Mouse (Mus musculus) CD4-positive, CD25-positive, alpha-beta regulatory T cell, adult 2 months (primary cell): Measurements from ENCODE around the gene Rasgrf2.
A peak's percentile ranks its signal among the peaks of the same experiment; 100 is the strongest.

Source experiments
- DNase-seq: peaks from one replicate; pipeline ENCODE4 v3.0.0-alpha.2; 2012; ENCODE audit warnings: low read depth, low spot score

Rasgrf2 gene

DNA sequence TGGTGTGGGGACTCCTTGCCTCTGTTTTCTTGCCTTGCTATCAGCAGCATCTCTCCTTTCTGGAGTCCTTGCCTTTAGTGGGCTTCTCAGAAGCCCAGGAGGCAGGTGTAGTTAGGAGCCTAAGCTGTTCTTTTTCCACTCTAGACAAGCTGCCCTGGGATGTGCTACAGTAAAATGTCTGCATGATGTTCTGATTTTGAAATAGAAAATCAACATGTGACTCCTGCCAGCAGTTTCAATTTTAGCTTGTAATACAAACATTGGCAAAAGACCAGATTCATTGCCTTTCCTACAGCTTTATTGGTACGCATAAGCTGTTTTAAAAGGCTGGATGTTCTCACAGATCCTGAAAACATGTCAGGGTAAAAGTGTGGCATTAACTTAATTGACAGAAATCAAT is 176.3 kb downstream of the Rasgrf2 start:
- DNase-seq, result no peak

DNA sequence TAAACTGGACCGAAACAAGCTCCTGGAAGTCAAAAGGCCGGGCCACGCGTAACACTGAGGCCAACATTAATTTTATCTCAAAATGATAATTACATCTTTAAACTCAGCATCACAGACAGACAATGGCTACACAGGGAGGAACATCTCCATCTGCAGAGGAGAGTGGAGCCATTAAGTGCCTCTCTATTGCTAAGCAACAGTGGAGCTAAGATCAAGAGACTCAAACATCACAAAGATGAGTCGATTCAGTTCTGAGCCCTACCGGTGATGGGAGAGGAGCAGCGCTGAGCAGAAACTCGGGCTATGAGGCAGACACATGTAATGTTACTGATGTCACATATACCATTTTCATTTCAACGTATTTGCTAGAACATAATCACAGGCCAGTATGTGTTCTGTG is 191.3 kb downstream of the Rasgrf2 start:
- DNase-seq, result no peak

DNA sequence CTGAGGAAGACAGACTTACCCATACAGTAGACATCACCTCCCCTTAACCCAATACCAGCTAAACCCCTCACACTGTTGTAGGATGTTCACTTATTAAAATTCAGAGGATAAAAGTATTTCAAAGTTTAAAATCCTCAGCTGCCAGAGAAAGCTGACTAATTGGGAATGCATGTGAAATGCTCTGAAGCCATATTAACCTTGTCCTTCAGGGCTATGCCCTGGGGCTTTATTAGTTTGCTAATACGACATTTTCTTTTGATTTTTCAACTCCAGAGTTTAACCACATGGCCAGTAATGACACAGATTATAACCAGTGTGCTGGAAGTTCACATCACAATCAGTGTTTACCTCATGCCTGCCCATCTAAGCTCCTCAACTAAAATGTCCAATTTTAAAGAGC is 192.6 kb downstream of the Rasgrf2 start:
- no peak for DNase-seq

DNA sequence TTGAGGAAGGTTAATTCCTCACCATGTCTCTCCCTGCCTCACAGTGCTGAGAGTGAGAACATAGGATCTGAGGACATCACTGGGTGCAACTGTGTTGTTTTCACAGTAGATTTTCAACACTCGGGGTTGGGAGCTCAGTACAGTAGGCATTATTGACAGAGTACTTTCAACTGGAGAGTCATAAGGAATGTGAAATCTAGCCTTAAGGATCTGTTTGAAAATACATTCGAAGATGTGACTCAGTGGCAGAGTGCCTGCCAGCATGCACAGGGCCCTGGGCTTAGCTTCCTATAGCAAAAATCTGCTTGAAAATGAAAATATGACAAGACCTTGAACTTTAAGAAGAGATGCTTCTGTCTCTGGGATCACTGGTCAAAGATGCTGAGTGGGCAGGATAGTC is 194.2 kb downstream of the Rasgrf2 start:
- no peak for DNase-seq

DNA sequence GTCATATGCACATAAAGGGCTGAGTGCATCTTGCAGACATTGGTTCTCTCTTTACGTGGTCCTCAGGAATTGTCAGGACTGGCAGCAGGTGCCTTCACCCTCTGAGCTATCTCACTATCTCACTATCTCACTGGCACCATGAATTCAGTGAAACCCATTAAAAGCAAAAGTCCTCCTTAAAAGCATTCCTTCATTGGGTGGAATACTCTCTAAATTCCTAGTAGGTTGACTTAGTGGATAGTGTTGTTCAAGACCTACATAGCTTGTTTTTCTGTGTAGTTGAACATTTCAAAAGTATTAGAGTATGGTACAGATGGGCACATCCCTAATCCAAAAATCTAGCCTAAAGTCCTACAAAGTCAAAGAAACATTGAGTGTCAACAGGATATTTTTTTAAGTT is 199.3 kb downstream of the Rasgrf2 start:
- no peak for DNase-seq

DNA sequence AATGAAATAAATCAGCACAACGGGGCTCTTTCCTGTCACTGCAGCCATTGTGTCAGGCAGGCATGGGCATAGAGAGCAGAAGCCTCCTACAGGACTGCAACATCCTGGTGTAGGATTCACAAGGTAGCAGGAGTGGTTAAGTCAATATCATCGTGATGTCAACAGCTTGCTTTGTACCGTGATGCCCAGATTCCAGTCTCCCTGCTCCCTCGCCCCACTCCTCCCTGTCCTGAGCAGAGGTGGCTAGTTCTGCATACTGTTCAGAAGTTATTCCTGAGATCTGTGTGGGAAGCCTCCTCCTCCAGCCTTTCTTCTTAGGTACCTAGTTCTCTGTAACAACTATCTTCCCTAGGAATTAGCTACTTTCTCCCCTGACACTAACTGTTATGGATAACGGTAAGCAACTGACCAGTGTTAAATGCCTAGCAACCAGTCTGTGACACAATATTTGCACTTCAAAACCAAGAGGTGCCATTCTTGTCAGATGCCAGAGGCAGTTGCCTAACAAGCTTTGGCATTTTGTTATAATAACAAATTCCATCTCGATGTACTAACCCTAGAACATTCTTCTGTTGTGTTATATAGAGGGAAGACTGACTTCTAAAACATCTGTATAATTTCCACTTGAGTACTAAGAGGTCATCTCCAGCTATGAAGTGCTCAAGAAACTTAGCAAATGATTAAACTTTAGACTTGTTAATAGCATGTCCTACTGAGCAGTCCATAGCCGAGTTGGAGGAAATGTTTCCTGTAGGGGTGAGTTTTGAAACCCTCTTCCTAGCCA is 201.3 kb downstream of the Rasgrf2 start:
- no peak for DNase-seq

DNA sequence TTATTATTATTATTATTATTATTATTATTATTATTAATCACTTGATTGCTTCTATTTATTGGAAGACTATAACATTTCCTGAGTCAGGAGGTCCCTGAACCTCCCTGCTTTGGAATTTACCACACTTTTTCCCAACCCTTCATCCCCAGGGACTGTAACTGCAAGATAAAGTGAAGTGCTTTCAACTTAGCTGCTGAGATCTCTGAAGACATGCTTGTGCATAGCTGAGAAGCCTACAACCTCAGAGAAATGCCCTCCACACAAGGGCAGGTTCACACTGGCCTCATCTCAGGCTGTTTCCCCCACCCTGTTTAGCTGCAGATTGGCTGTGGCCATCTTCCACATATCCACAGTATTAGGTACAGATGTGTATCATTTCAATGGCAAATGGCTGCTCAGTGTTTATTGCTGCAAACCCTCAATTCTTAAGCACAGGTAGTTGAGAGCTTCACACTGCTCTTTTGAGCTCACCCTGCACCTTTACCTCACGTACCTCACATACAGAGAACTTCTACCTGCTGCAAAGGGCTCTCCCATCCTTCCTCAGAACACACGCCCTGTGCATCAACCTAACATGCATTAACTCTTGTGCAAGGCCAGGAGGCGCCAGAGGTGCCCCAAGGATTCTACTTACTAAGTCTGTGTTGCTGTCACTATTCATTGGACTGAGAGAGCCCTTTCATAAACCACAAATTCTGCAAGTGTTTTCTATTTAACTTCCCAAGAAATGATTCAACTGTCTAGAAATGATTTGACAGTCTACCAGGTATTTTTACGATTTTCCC is 202.7 kb downstream of the Rasgrf2 start:
- DNase-seq, result no peak

DNA sequence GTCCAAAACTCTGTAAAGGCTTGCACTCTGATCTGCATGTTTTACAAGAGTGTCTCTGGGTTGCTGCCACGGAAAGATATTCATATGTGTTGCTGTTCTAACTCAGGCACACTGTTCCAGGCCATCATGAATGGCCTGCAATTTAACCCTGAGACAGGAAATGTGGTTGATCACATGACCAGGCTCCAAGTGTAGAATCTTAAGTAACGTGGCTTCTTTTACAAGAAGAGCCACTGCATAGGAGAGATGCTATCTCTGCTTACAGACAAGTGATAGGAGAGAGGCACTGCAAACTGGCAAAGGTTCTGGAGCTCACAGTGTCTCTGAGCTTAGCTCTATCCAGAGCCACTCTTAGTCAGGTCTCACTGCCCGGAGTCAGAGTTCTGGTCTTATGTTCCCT is 210.4 kb downstream of the Rasgrf2 start:
- peak; percentile 14 for DNase-seq

DNA sequence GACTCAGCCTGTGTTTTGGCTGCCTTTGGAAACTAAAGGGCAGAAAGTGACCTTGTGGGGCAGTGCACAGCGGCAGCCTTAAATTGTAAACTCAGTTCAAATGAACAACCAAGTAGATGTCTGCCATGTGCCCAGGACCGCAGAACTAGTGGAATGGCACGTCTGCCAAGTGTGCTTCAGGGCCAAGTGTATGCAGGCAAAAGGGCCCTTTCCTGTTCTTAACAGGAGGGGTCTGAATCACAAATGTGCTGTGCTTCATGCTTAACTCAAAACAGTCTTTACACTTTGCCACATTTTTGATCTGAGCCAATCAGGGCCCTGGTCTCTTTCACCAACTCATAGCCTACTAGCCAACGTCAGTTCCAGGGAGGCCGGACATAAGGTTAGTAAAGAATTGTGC is 212.7 kb downstream of the Rasgrf2 start:
- DNase-seq, result no peak

DNA sequence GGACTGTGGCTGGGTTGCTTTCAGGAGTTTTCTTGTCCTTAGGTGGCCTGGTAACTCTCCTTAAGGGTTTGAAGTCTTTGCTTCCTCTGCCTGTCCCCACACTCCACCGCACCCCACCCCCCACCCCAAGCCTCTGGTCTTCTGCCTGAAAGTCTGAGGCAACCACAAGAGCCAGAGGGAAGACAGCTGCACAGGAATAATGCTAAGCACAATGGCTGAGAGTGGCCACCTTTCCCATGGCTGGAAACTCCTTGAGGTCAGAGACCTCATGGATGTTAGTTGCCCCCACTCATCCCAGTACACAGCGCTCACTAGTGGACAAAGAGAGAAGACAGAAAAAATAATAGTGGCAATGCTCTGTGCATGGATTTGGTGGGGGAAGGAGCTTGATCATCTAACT is 213.6 kb downstream of the Rasgrf2 start:
- DNase-seq, result no peak

DNA sequence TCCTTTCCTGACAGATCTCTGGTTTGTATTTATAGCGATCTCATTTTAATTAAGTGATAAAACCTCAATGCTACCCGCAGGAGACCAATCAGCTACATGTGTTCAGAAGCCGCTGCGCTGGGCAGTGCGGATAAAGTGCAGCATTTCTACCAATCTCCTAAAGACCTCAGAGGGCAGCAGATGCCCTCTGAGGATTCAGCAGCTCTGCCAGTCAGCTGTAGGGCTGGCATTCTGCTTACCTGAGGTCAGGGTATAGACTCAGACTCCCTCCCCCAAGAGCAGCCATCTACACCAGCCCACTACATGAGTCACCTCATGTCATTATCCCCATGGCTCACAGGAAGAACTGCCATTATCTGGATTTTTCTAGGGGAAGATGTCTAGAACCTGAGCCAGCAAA is 215.1 kb downstream of the Rasgrf2 start:
- DNase-seq, result no peak

DNA sequence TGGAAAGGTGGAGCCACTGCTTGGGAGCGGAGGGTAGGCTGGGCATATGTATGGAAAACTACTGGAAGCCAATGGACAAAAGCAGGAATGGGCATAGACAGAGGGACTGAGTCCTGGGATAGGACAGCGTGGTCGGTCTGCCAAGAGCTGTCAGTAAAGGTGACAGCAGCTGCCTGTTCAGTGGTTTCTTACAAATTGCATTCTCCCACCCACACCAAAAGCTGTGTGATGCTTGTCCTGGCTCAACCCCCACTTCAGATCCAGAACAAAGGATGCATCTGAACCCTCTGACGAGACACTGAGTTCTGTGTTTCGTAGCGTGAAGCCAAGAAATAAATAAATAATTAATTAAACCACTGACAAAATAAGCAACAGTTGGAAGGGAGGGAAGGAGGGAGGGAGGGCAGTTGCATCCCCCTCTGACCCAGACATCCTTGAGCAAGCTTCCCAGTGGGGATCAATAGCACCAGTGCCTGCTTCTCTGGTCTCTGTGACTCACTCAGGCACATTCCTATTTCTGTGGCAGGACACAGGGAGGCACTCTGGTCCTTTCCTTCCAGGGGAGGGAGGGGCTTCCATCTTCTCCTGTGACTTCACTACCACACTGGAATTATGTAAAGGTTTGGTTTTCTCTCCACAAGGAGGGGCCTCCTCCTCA is 215.7 kb downstream of the Rasgrf2 start:
- DNase-seq, result no peak

DNA sequence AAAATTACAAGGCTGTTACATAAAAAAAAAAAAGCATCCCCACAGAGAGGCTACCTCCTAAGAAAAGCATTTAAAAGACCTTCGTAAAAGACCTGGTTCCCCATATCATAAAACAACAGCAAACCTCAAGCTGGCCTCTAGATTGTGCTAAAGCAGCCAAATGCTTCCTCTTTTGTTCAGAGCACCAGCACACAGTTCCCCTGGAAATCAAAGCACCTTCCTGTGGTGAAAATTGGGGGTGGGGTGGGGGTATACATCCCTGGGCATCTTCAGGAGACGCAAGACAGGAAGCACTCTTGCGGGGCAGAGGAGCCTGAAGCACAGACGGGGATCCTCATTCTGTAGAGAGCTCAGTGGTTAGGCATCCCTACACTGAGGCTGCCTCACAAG is 216.3 kb downstream of the Rasgrf2 start:
- DNase-seq, result no peak

DNA sequence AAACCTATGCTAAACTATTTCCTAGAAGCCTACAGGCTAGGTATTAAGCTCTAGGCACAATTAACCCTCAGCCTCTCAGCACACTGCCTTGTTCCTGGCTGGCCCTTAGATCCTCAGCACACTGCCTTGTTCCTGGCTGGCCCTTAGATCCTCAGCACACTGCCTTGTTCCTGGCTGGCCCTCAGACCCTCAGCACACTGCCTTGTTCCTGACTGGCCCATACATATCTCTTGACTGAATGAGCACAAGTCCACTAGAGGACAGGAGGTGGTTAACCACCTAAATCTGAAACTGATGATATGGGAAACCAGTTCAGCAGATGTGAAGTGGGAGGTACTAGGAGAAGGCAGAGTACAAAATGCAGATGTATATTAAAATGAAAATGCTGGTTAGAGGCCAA is 219.8 kb downstream of the Rasgrf2 start:
- no peak for DNase-seq

DNA sequence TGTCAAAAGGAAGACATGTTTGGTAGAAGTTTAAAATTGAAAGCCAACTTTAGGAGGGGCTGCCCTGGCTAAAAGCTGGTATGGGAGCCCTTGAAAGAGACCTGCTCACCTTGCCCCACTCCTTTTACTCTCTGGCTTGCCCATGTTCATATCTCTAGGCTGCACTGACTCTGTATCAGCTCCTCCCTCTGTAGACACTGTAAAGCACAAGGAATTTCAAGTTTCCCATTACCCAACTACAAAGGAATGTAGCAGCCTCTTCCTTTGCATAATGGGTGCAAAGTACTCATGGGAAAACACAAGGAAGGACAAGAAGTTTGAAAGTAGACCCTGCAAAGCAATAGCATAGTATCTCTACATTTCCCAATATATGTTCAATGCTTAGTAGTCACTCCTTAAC is 220.2 kb downstream of the Rasgrf2 start:
- no peak for DNase-seq

DNA sequence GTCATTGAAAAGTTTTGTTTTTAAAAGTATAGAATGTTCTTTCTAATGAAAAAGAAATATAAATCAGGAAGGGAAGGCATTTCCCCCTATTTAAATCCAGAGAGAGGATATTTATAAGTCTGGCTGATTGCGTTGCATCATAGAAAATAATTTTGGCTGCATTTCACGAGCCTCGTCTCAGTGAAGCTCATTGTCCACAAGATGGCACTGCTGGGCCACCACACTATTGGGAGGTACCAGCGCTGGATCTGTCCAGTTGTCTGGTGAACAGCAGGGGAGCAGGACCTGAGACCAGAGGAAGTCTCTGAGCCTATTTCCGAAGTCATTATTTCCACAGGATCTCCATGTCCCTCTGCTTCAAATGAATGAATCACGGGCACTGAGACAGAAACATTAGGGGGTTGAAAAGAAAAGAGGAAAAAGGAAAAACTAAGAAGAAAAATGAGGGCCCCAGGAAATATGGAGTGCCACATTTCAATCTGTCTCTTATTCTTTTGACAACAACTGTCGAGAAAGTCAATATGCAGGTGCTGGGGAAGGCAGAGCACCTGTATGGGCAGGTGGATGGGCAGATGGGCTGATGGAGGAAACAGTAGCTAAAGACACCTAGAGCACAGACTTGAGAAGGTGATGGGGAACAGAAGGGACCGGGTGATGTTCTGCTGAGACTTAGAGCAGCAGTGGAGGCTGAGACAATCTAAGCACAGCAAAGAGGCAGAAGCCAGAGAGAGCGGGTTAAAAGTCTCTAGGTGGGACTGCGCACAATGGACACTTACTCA is 223.1 kb downstream of the Rasgrf2 start:
- DNase-seq, result peak; percentile 78

DNA sequence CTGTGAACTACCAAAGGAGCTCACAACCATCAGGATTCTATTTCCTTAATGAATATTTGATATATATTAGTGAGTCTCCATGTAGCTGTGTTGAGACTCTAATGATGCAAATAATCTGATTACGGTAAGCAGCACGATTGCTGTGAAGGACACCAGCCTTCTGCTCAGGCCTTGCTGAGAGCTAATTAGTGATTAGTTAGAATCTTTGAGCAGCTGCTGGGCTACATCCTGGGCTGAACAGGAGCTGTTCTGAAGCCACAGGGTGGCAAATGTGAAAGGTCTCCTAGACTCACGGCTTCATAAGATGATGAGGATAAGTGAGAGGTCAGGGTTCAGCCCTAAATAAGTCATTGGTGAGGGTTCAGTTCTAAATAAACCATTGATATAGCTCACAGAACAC is 225.1 kb downstream of the Rasgrf2 start:
- no peak for DNase-seq

DNA sequence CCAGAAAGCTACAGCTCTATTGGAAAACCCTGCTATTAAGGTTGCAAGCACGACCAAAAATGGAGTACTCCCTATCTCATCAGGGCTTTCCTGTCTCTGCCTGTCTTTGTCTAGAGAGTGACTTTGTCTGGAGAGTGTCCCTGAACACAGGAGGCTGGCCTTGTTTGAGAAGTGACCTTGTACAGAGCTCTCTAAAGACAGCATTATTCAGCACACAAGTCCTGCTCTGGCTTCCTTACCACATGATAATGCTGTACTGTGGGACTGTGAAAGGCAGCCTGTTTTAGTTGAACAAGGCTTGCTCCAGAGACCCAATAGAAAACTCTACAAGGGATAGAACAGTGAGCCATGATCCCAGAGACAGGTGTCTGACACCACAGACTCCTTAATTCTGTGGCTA is 235.0 kb downstream of the Rasgrf2 start:
- no peak for DNase-seq

DNA sequence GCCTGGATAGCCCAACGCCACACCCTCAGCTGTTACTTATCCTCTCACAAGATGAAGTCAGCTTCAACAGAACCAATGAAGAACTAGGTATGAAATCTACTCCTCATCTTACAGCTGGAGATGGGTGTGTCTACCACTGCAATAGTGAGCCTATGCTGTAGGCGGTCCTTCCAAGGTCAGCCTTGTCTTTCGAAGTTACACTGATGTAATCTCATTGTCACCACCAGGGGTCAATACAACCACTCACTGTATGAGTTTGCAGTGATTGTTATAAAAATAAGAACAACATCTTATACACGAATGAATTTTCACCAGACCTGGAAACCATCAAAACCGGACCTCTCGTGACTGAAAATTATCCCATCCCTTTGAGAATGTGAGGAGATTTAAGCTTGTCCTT is 238.3 kb downstream of the Rasgrf2 start:
- peak; percentile 49 for DNase-seq

DNA sequence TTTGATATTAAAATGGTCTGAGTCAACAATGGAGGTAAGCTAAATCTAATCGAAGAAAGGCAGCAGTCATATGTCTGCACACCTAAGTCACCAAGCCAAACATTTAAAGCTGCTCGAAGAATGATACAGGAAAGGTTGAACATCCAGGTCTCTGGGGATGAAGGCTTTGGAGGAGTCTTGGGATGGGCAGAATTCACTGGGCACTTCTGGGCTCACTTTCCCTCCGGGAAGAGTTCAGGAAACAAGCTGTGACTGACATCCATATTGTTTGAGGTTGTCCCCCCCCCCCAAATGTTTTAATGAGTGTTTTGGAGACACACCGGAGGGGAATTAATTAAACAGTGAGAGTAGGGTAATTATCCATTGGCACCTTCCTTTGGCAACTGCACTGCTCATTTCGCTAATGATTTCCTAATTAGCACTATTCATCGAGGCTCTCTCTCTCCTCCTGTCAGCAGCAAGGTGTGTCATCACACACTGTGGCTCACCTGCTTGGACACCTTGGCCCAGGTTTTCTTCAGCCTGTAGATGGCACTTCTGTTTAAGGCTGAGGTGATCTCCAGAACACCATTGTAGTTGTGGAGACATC is 241.3 kb downstream of the Rasgrf2 start:
- no peak for DNase-seq

DNA sequence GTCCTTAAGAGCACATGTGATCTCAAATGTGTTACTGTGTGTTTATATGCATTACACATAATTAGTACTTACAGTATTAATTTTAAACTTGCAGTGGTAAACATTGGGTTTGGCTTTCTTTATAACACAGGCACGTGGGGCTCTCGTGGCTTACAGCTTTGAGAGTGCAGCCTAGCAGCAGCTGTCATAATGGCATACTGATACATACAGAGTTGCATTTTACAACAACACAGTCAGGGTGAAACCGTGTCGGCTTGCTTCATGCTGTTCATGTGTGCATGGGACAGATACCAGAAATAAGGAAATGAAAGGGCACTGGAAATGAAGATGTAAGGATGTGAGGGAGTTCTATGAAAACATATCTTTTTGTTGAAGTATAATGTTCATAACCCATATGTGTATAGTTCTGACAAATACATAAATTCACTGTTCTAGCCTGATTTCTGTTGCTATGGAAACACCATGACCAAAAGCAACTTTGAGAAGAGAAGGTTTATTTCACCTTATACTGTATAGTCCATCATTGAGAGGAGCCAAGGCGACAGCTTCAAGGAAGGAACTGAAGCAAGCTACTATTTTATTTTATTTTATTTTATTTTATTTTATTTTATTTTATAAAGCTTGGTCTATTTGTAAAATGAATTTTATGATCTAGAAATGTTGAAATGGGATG is 246.6 kb downstream of the Rasgrf2 start:
- DNase-seq, result no peak
